Mouse (Mus musculus): ENCODE data around the gene Wdr62. TPM values are rescaled to one million over a fixed set of nuclear protein-coding genes. Genes with fewer than 3 reads are reported as not detected.

Wdr62 gene
- total and polyA plus RNA-seq, 2 experiments from 2014 or later = 3.2 to 3.4 TPM

DNA sequence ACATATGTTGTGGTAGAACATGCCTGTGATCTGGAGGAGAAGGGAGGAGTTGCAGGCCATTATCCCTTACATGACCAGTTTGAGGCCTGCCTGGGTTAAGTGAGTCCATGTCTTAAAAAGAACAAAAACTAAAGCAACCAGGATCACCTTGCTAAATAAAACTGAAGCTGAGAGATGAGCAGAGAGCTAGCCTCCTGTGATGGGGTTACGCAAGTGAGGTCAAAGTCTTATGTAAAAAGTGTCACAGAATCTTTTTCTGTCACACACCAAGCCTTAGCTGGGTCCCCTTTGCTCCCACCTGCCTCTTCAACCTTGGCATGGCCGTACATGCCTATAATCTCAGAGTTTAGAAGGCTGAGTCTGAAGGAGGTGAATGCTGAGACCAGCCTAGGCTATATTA, 40.7 kb upstream of the Wdr62 start:
- peak overlapping the region; percentile 80 for H3K4me3 ChIP-seq (ENCODE audit: low read depth, low read length)
- no peaks in the 10 kb centered on the region for H3K36me3 ChIP-seq (replicated peaks; ENCODE audit: control insufficient read depth, insufficient read depth, low read length)
- peaks cover 11% of the 10 kb centered on the region for H3K4me1 ChIP-seq (ENCODE audit: control insufficient read depth, insufficient read depth)
- no peaks in the 10 kb centered on the region for H3K9me3 ChIP-seq (replicated peaks; ENCODE audit: control insufficient read depth, low read length)
- H3K27ac ChIP-seq (ENCODE audit: low read depth) = no peak overlapping the region
- H3K9ac ChIP-seq (replicated peaks; ENCODE audit: low read depth, low read length) = peak overlapping the region; percentile 78; the same call in 1 of the 2 replicates
- 77% methylated on average over 2 of the region's 2 CpGs for WGBS
- ATAC-seq (ENCODE audit: insufficient read depth, low read depth) (no peak), DNase-seq (ENCODE audit: low spot score) (no peak)
- TF ChIP-seq EP300 (IDR thresholded peaks at IDR 0.05; ENCODE audit: low read depth) (no peak), CTCF (IDR thresholded peaks at IDR 0.05; ENCODE audit: low read depth) (no peak)
- peak overlapping the region; percentile 84 for H3K4me2 ChIP-seq (ENCODE audit: low read depth, low read length)
- no peaks in the 10 kb centered on the region for H3K27me3 ChIP-seq (ENCODE audit: control insufficient read depth, insufficient read depth, low read length)

DNA sequence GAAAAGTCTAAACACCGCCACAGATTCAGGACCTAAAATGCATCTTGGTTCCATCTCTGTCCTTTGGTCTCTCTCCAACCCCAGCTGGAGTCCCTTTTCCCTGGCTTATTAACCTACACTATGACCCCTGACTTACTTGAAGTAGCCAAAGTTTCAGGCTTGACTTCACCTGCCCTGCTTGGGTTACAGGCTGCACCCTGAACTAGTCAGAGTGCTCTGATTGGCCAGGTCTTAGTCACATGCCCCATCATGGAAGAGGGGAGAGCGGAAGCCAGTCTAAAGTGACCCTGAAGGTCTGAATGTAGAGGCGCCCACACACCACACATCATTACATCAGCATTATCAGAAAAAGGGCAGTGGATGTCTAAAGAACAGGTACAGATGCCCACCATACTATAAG, 37.9 kb upstream of the Wdr62 start:
- no peak overlapping the region for H3K27ac ChIP-seq (ENCODE audit: low read depth)
- H3K4me1 ChIP-seq (ENCODE audit: control insufficient read depth, insufficient read depth) = peaks cover 11% of the 10 kb centered on the region
- H3K4me3 ChIP-seq (ENCODE audit: low read depth, low read length) = no peak overlapping the region
- no peak for DNase-seq (ENCODE audit: low spot score)
- no peak for ATAC-seq (ENCODE audit: insufficient read depth, low read depth)
- H3K27me3 ChIP-seq (ENCODE audit: control insufficient read depth, insufficient read depth, low read length) = no peaks in the 10 kb centered on the region
- no peak overlapping the region for H3K4me2 ChIP-seq (ENCODE audit: low read depth, low read length)
- 90% methylated on average over 3 of the region's 3 CpGs for WGBS
- no peak overlapping the region for H3K9ac ChIP-seq (replicated peaks; ENCODE audit: low read depth, low read length)
- no peak for TF ChIP-seq CTCF (IDR thresholded peaks at IDR 0.05; ENCODE audit: low read depth)
- no peaks in the 10 kb centered on the region for H3K36me3 ChIP-seq (replicated peaks; ENCODE audit: control insufficient read depth, insufficient read depth, low read length)
- no peaks in the 10 kb centered on the region for H3K9me3 ChIP-seq (replicated peaks; ENCODE audit: control insufficient read depth, low read length)

GRCm38 (mm10) chr7:30315559-30316529, 35.6 kb upstream of the Wdr62 start:
- DNase-seq (ENCODE audit: low spot score) (no peak), ATAC-seq (ENCODE audit: insufficient read depth, low read depth) (no peak)
- Histone ChIP-seq H3K4me3 (ENCODE audit: low read depth, low read length) (no peak overlapping the region), H3K9me3 (replicated peaks; ENCODE audit: control insufficient read depth, low read length) (no peaks in the 10 kb centered on the region), H3K36me3 (replicated peaks; ENCODE audit: control insufficient read depth, insufficient read depth, low read length) (peaks cover 3% of the 10 kb centered on the region), H3K4me1 (ENCODE audit: control insufficient read depth, insufficient read depth) (no peaks in the 10 kb centered on the region), H3K9ac (replicated peaks; ENCODE audit: low read depth, low read length) (no peak overlapping the region), H3K4me2 (ENCODE audit: low read depth, low read length) (no peak overlapping the region), H3K27ac (ENCODE audit: low read depth) (no peak overlapping the region), H3K27me3 (ENCODE audit: control insufficient read depth, insufficient read depth, low read length) (no peaks in the 10 kb centered on the region)
- WGBS = 71% methylated on average over 13 of the region's 13 CpGs
- TF ChIP-seq CTCF (IDR thresholded peaks at IDR 0.05; ENCODE audit: low read depth) = no peak
- no peak for TF ChIP-seq EP300 (IDR thresholded peaks at IDR 0.05; ENCODE audit: low read depth)

DNA sequence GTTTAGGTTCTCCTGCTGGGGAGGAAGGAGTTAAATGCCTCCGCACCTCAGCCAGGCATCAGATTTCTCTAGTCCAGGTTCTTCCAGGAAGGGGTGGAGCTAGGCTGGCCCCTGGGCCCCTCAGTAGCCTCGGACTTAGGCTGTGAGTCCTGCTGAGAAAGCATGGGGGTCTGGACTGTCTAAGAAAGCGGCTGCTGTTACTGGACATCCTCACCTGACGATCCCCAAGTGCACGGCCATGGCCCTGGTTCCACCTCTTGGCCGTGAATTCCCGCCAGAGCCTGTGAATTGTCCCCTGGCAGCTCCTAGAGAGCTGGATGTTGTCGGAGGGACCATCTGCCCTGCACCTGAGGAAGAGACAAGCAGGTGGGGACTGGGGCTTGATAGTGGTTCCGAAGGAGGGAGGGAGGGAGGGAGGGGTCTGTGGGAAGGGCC, 34.5 kb upstream of the Wdr62 start, which contains the start of gene Syne4:
Syne4 (plus strand) TSS at position 87 of the 435 bp plus-strand sequence.
- H3K4me3 ChIP-seq (ENCODE audit: low read depth, low read length) = no peak within 1 kb of the TSS
- 8% methylated on average over 9 of the region's 9 CpGs for WGBS
- no peak within 1 kb of the TSS for H3K4me2 ChIP-seq (ENCODE audit: low read depth, low read length)
- ATAC-seq (ENCODE audit: insufficient read depth, low read depth) (no peak), DNase-seq (ENCODE audit: low spot score) (no peak)
- H3K27me3 ChIP-seq (ENCODE audit: control insufficient read depth, insufficient read depth, low read length) = no peaks in the 10 kb centered on the region
- no peaks in the 10 kb centered on the region for H3K4me1 ChIP-seq (ENCODE audit: control insufficient read depth, insufficient read depth)
- H3K27ac ChIP-seq (ENCODE audit: low read depth) = no peak within 1 kb of the TSS
- TF ChIP-seq CTCF (IDR thresholded peaks at IDR 0.05; ENCODE audit: low read depth) (no peak), EP300 (IDR thresholded peaks at IDR 0.05; ENCODE audit: low read depth) (no peak)
- H3K9ac ChIP-seq (replicated peaks; ENCODE audit: low read depth, low read length) = no peak within 1 kb of the TSS
- H3K36me3 ChIP-seq (replicated peaks; ENCODE audit: control insufficient read depth, insufficient read depth, low read length) = peaks cover 4% of the 10 kb centered on the region
- H3K9me3 ChIP-seq (replicated peaks; ENCODE audit: control insufficient read depth, low read length) = no peaks in the 10 kb centered on the region

GRCm38 (mm10) chr7:30313666-30314320, 33.6 kb upstream of the Wdr62 start:
- ATAC-seq (ENCODE audit: insufficient read depth, low read depth) (no peak), DNase-seq (ENCODE audit: low spot score) (no peak)
- Histone ChIP-seq H3K9ac (replicated peaks; ENCODE audit: low read depth, low read length) (no peak overlapping the region), H3K4me1 (ENCODE audit: control insufficient read depth, insufficient read depth) (peaks cover 7% of the 10 kb centered on the region; the same call in 1 of the 2 replicates), H3K27me3 (ENCODE audit: control insufficient read depth, insufficient read depth, low read length) (no peaks in the 10 kb centered on the region), H3K4me3 (ENCODE audit: low read depth, low read length) (no peak overlapping the region), H3K27ac (ENCODE audit: low read depth) (no peak overlapping the region), H3K36me3 (replicated peaks; ENCODE audit: control insufficient read depth, insufficient read depth, low read length) (peaks cover 4% of the 10 kb centered on the region), H3K4me2 (ENCODE audit: low read depth, low read length) (no peak overlapping the region), H3K9me3 (replicated peaks; ENCODE audit: control insufficient read depth, low read length) (no peaks in the 10 kb centered on the region)
- no peak for TF ChIP-seq EP300 (IDR thresholded peaks at IDR 0.05; ENCODE audit: low read depth)
- 52% methylated on average over 27 of the region's 27 CpGs for WGBS
